Mouse (Mus musculus) lung, adult 18-20 months (tissue): ENCODE data around the gene Cct6b.
A peak's percentile ranks its signal among the peaks of the same experiment; 100 is the strongest.

Experiments
- DNase-seq, 2 experiments: peaks; one replicate each; pipeline ENCODE4 v3.0.0; 2022; ENCODE audit warnings: mixed read lengths in 2 of 2

Cct6b gene

DNA sequence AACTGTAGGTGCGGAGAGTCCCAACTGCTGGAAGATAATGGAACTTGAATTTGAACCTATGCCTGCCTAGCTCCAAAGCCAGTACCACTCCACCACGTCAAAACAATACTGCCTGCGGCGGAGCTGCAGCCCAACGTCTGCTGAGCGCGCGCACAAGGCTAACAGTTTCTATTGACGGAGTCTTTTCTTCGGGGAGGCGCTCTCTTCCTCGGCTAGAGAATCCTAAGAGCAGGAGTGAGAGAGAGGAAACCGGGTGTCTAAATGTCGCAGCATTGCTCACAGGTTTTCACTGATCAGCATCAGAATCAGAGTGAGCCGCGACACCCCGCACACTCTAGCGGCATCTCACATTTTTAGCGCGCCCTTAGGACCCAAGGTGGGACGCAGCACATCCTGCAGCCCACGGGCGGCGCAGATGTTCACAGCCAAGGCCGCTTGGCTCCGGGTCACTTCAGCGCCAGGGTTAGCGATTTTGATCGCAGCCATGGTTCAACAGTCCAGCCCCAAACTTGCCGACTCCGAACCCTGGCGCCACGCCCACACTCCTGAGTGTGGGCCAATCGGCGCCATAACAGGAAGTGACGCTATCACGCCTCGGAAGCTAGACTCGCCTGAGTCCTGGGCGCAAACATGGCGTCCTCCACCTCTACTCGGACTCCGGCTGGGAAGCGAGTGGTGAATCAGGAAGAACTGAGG, at the start of gene Cct6b, which contains the start of gene Zfp830:
TSS of gene Cct6b (minus strand) at position 580 of the 696 bp plus-strand sequence.
TSS of gene Zfp830 (plus strand) at position 604 of the 696 bp plus-strand sequence.
- DNase-seq = peak; percentile 91 to 93

DNA sequence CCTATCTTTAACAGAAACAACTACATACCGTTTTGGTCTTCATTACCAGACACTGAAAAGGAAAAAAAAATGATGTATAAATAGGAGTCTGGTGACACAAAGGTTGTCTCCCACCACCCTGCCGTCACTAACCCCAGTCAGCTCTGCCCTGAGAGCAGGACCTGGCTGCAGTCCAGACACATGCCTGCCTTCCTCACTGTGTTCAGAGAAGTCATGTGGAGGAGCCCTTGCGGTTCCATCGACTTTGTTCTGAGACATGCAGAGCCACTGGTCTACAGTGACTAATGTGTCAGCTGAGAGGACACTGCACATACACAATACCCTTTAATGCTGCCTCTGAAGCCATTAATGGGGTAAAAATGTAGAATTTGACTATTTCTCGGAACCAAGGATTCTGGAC, 44.4 kb upstream of the Cct6b start:
- no peak for DNase-seq

DNA sequence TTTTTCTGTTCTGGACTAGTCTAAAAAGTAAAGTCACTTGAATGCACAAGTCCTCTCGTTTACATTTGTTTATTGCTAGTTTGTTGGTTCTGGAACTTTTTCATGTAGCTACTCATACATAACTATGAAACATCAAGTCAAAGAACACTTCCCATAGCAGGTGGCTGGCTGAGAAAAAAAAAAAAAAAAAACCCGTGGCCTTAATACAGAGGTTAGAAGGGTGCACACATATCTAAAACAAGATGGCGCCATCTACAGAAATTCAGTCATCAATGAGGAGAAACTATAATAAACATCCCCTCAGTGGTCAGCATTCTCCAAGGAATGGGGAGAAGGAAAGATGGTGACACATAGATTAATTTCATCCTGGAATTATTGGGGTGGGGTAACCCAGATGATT, 43.2 kb upstream of the Cct6b start:
- DNase-seq = no peak

DNA sequence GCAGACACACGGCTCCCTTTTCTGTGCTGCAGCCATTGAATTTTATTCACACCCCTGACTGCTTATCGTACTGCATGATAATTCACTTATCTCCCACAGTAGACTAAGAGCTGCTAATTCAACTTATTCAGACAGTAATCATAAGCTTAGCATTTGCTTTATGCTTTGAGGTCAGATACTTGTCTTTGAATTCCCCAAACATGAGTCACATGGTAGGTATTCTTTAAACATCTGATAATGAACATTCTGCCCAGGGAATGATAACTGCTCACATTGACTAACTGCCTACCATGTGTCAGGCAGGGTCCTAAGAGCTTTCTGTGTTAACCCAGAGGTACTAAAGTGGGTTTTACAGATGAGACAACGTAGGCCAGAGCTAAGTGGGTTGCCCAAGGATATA, 42.5 kb upstream of the Cct6b start:
- DNase-seq = no peak

DNA sequence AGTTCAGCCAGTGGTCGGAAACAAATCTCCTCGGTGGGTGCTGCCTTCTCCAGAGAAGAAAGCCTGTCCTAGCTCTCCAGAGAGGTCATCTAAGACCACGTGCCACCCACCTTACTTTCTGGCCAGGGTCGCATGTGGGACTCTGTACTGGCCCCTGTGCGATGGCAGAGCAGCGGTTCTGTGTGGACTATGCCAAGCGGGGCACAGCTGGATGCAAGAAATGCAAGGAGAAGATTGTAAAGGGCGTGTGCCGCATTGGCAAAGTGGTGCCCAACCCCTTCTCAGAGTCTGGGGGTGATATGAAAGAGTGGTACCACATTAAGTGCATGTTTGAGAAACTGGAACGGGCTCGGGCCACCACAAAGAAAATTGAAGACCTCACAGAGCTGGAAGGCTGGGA, 19.3 kb upstream of the Cct6b start:
- DNase-seq = no peak

DNA sequence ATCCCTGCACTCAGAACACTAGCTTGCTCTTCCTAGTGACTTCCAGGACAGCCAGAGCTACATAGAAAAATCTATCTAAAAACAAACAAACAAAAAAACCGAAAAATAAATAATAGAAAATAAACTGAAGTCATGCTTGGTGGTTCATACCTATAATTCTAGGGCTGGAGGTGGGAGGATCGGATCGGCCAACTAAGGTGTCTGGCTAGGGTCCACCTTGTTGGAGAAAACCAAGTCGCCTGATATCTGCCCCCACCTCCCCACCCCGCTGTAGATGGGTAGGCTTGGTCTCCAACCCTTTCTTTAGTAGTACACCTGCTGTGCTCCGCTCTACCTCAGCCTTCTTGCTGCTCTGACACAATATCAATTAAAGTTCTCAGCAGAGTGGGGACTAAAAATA, 18.1 kb upstream of the Cct6b start:
- DNase-seq = no peak

DNA sequence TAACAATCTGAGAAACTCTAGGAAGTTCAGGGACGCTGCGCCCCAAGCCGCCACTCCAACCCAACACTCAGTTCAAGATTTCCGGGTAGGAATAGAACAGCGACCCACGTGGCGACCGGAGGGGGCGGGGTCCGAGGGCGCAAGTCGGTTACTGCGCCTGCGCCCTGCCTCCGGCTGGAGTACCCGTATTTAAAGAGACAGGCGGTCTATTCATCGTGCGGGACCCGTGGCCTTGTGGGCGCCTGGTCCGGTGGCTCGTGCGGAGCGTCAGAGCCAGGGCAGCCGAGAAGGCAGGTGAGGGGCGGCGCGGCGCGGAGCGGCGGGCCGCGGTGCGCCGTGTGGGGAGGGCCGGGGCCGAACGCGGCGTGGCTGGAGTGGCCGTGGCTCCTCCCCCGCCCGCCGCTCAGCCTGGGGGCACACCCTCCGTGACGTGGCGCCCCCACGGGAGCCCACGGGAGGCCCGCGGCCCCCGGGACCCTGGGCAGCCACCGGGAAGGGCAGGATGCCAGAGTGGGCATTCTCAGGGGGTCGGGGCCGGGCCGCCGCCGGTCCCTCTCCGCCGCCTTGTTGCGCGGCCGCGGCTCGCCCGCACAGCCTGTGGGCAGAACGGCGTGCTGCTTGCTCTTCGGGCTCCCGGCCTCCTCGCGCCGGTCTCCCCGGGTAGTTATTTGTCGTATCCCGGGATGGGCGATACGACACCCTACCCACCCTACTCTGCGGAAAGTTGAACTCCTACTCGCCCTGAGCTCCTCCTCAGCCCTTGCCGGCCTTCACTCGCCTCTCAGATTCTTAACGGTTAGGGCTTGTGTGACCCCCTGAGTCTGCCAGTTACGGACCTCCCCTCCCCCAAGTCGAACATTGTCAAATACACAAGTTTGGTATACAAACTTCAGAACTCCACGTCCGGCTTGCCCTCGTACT, 17.1 kb upstream of the Cct6b start, which contains the start of gene Lig3:
TSS of gene Lig3 (plus strand) at position 126 of the 921 bp plus-strand sequence.
- DNase-seq = peak; percentile 95

DNA sequence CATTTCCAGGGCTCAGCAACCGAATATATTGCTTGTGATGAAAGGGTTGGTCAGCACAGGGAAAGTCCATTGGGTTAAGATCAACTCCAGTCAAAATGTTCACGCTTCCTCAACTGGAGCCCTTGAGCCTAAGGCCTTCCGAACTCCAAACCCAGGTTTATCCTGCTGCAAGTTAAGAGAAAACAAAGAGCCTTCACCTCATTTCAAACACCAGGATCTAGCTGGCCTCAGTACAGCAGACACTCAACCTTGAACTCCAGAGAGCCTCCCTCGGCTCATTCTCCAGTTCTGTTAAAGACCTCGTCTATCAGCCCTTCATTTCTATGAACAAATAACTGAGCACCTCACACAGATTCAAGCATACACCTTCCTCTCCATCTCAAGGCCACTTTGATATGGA, 16.0 kb upstream of the Cct6b start:
- DNase-seq = no peak

DNA sequence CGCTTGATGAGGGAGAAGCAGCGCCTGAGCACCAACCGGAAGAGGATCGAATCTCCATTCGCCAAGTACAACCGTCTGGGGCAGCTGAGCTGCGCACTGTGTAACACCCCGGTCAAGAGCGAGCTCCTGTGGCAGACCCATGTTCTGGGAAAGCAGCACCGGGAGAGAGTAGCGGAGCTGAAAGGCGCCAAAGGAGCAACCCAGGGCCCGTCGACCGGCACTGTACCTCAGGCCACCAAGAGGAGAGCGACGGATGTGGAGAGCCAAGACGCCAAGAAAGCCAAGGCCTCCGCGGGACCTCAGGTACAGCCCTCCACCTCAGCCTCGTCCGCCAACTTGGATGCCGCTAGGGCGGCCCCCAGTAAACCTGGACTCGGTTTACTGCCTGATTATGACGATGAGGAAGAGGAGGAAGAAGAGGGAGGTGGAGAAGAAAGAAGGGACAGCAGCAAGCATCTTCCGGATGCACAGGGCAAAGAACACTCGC, 360 bp upstream of the Cct6b start:
- no peak for DNase-seq

DNA sequence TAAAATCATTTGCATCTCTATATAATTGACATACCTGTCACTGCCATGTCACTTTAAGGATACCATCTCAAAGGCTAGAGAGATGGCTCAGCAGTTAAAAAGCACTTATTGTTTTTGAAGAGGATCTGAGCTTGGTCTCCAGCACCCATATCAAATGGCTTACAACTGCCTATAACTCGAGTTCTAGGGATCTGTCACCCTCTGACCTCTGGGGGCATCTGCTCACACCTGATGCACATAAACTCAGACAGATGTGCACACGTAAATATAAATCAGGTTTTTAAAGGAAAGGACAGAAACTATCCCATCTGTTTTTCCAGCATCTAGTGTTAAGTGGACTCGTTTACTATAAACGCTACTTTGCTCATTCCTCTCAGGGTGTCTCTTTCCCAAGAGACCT, 860 bp downstream of the Cct6b start:
- no peak for DNase-seq

DNA sequence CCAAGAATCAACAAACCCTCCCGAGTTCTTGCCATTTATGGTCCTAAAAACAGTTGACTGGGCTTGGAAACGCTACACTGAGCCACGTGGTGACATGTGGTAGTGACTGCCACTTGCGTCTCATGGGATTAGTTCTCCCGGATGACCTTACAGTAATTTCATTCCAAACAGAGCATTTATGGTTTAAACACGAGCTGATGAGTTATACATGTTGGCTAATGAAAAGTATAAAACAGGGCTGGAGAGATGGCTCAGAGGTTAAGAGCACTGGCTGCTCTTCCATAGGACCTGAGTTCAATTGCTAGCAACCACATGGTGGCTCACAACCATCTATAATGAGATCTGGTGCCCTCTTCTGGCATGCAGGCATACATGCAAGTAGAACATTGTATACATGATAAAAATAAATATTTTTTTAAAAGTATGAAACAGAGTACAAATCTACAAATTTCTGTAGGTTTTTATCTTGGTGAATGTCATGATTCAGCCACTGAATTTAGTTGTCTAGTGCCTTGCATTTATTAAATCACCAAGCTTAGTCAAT, 1.8 kb downstream of the Cct6b start:
- DNase-seq = no peak

DNA sequence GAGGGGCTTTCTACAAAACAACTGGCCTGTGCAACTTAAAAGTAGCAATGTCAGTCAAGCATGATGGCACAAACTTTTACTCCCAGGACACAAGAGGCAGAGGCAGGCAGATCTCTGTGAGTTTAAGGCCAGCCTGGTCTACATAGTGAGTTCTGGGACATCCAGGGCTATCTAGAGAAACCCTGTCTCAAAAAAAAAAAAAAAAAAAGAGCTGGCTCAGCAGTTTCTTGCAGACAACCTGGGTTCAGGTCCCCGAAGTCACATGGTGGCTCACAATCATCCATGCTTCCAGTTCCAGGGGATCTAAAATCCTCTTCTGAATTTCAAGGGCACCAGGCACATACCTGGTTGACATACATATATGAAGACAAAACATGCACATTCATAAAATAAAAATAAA, 8.2 kb downstream of the Cct6b start:
- no peak for DNase-seq

DNA sequence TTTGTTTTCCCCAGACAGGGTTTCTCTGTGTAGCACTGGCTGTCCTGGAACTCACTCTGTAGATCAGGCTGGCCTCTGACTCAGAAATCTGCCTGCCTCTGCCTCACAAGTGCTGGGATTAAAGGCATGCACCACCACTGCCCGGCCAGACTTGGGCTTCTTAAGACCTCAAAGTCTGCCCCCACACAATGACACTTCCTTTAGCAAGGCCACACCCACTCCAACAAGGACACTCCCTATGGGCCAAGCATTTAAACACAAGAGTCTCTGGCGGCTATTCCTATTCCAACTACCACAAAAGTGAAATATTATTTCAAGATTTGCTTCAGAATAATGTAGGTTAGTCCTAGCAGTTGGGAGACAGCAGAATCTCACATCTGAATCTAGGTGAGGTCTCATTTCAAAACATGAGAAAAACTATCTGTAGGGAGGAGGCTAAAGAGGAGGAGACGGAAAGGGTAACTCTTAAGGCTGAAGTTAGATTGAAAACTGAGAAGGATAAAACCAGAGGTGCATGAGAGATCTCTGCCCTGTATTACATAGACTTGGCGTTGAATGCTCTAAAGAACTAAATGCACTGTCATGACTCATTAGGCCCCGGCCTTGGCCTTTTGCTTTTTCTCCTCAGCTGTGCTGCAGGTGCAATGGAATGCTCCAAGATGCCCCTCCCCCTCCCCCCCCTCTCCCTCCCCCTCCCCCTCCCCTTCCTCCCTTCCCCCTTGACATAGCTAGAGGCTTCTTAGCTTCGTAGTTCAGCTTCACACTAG, 11.6 kb downstream of the Cct6b start:
- no peak for DNase-seq

DNA sequence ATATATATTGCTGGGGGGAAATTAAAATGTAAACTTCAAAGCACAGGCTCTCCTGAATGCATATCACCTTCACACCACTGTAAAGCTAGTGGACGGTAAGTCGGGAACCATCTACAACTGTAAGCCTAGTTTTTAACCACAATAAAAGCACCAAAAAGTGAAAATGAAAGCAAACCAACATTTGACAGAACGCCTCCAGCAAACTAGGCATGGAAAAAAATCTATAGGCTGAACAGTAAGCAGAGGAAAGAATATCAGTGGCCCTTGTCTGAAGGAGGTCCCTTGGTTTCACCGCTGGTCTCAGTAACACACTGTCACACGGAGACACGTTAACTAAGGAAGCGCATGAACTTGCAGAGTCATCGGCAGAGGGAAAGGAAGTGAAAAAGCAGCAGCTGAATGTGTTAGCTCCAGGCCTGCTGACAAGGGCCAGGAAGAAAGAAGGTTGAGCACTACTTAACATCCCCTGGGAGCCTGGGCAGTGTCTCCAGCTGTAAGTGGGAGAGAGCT, 17.2 kb downstream of the Cct6b start:
- DNase-seq = peak in 1 of 2 experiments; percentile 5

DNA sequence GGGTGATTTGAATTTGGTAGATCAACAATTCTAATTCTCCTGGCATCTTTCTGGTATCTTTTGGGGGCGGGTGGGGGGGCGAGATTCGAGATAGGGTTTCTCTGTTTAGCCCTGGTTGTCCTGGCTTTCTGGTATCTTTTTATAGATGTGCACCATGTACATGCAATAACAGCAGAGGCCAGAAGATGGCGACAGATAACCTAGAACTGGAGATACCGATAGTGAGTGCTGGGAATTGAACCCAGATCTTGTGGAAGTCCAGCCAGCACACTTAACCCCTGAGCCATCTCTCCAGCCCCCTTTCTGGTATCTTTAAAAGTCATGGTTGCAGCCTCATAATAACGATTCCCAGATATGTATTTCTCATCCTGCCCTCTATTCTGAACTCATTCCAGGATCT, 18.0 kb downstream of the Cct6b start:
- peak; percentile 30 to 43 for DNase-seq

DNA sequence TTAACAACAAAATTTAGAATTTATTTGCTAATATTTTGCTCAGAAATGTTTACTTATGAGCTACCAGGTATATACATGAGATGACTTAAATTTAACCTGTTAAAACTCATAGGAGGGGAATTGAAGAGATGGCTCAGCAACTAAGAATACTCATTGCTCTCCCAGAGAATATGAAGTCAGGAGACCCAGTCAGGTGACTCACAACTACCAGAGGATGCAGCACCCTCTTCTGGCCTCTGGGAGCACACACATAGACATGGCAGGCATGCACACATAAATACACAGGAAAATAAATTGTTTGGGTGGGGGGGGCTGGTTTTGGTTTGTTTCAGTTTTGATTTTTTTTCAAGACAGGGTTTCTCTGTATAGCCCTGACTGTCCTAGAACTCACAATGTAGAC, 25.1 kb downstream of the Cct6b start:
- no peak for DNase-seq

DNA sequence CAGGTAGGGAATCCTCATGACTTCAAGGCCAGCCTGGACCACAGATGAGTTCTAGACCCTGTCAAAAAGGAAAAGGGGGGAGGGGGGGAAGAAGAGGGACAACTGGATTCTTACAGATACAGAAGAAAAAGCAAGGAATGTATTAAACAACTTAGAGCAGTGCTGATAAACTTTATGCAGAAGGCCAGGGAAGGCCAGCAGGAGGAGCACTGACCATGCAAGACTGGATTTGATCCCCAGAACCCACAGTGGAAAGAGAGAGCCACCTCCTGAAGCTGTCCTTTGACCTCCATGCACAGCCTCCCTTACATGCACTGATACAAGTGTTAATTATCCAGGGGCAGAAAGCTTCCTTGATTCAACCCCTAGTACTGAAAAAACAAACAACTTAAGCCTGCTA, 29.9 kb downstream of the Cct6b start:
- DNase-seq = no peak

DNA sequence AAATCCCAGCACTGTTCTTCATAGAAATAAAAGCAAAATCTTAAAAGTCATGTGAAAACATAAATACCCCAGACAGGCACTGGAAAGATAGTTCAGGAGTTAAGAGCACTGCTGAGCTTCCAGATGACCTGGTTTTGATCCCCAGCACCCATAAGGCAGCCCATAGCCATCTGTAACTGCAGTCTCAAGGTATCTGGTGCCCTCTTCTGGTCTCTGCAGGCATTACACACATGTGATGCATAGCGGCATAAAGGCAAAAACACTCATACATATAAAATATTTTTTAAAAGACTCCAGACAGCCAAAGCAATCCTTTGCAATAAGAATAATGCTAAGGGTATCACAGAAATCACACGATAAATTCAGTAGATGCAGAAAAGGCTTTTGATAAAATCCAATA, 37.3 kb downstream of the Cct6b start:
- DNase-seq = no peak

DNA sequence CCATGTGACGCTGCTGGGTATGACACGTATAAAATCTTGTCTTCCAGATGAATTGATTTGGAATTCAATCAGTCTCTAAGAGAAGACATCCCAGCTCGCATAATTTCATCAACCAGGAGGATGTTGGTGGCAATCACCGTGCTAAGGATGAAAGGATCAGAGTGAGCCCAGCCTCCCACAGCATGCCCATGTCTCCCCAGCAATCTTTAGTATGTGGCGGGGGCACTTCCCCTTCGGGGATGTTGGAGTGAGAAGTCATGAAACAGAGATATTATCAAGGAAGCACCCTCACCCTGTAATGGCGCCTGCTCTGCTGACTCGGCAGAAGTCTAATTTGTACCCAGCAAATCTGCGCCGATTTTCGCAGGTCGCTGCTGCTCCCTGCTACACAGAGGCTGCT, 44.8 kb downstream of the Cct6b start:
- DNase-seq = no peak

DNA sequence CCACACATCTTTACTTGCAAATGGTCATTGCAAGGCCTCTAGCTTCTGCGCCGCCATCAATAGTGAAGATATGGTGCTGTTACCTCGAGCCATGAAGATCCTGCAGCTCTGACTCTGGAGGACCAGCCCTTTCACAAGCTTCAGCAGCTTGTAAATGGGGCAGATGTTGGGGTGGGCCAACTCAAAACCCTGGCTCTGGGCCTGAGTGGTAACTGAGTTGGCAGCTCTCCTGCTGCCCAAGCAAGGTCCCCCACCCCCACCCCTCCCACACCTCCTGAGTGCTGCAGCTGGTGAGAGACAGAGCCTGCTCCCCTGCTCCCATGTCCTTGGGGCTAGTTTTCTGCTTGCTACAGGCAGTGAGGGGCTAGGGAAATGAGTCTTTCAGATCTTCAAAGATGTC, 51.4 kb downstream of the Cct6b start:
- no peak for DNase-seq

DNA sequence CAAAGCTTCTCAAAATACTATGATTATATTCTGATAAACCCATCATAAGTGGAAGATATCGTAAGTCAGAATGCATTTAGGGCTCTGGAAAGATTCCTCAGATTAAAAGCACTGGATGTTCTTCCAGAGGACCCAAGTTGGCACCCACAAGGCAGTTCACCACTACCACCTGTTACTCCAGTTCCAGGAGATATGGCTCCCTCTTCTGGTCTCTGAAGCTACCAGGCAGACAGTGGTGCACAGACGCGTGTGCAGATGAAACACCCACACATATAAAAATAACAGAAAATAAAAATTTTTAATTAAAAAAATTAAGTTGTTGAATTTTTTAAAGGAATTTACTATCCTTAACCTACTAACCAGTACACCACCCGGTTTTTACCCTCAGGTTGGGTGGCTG, 55.2 kb downstream of the Cct6b start:
- DNase-seq = no peak

DNA sequence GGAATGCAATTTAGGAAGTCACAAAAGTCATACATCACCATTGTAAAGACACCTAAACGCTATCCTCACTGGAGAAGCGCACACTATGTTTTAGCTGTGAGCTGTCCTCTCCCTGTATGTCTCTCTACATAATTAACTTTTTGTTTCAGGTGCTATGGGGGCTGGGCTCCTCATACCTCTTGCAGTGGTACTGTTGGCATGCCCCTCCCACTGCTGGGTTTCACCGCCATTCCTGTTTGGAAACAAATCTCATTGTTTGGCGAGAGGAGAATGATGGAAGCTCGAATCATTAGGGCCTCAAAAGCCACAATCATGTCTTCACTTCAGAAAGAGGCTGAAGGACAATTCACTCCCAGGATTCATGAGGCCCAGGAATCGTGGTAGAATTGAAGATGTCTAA, 59.0 kb downstream of the Cct6b start:
- no peak for DNase-seq
